Mouse (Mus musculus) sigmoid colon, adult 10 weeks (tissue): ENCODE results near the gene Map2k5. TPM values are rescaled to one million over a fixed set of nuclear protein-coding genes. Genes with fewer than 3 reads are reported as not detected.

ENCODE experiments used
- polyA plus RNA-seq: library from polyadenylated mRNA; stranded (reverse); fragments of 350-450 nt; fragmentation: Illumina TruSeq; extraction: RNeasy Lipid Tissue Mini Kit (QIAGEN cat#74804); gene quantifications from one replicate; pipeline ENCODE4 v1.2.3, GENCODE M21; 2014; ENCODE audit warnings: low read depth, low replicate concordance

Map2k5 gene
- polyA plus RNA-seq = 11.0 TPM

GRCm38 (mm10) chr9:63377270-63378142 lies at the start of gene Map2k5:
Gene Map2k5, minus strand, starts transcription at chr9:63377902.

GRCm38 (mm10) chr9:63398611-63399462 lies 21.1 kb upstream of the Map2k5 start, which contains the start of gene 2300009A05Rik:
Gene 2300009A05Rik, minus strand, starts transcription at chr9:63399246.

GRCm38 (mm10) chr9:63148410-63149371 lies 229.0 kb downstream of the Map2k5 start, which contains the start of gene Skor1:
Gene Skor1, minus strand, starts transcription at chr9:63148961.

Other genes with a start within 250 kb of the Map2k5 start
- not detected for gene Skor1, start 228.9 kb downstream of the Map2k5 start, polyA plus RNA-seq
- gene 2300009A05Rik, start 21.3 kb upstream of the Map2k5 start, polyA plus RNA-seq = 39.7 TPM
- gene Iqch, start 224.6 kb upstream of the Map2k5 start, polyA plus RNA-seq = 1.1 TPM
- 17.2 TPM for gene Aagab, start 224.8 kb upstream of the Map2k5 start, polyA plus RNA-seq